Mouse (Mus musculus) sigmoid colon, adult 10 weeks (tissue): ENCODE data around the gene H2-Q10. TPM values are rescaled to one million over a fixed set of nuclear protein-coding genes. Genes with fewer than 3 reads are reported as not detected.

Experiments used
- polyA plus RNA-seq: library from polyadenylated mRNA; stranded (reverse); fragments of 350-450 nt; fragmentation: Illumina TruSeq; extraction: RNeasy Lipid Tissue Mini Kit (QIAGEN cat#74804); gene quantifications from one replicate; pipeline ENCODE4 v1.2.3, GENCODE M21; 2014; ENCODE audit warnings: low read depth, low replicate concordance

H2-Q10 gene
- 3.2 TPM for polyA plus RNA-seq

GRCm38 (mm10) chr17:35469842-35470751, at the start of gene H2-Q10:
H2-Q10 (plus strand) TSS chr17:35470089.

GRCm38 (mm10) chr17:35424624-35425416, 45.1 kb upstream of the H2-Q10 start, which contains the start of gene H2-Q6:
H2-Q6 (plus strand) TSS chr17:35424850.

GRCm38 (mm10) chr17:35438885-35439284, 31.0 kb upstream of the H2-Q10 start, which contains the start of gene H2-Q7:
H2-Q7 (plus strand) TSS chr17:35439155.

GRCm38 (mm10) chr17:35505776-35506175, 35.9 kb downstream of the H2-Q10 start, which contains the start of gene Pou5f1:
Pou5f1 (plus strand) TSS chr17:35506018.

GRCm38 (mm10) chr17:35516652-35517500, 47.0 kb downstream of the H2-Q10 start, which contains the start of the genes Tcf19 and Cchcr1:
Tcf19 (minus strand) TSS chr17:35516824.
Cchcr1 (plus strand) TSS chr17:35517100.

Other genes with a start within 250 kb of the H2-Q10 start
- not detected for gene Gm16181, start 249.3 kb upstream of the H2-Q10 start, polyA plus RNA-seq
- 8.0 TPM for gene Atp6v1g2, start 236.4 kb upstream of the H2-Q10 start, polyA plus RNA-seq
- not detected for gene Nfkbil1, start 234.3 kb upstream of the H2-Q10 start, polyA plus RNA-seq
- 10.4 TPM for gene Ddx39b, start 228.3 kb upstream of the H2-Q10 start, polyA plus RNA-seq
- gene H2-D1, start 207.4 kb upstream of the H2-Q10 start, polyA plus RNA-seq, result 76.9 TPM
- 45.4 TPM for gene H2-Q1, start 149.7 kb upstream of the H2-Q10 start, polyA plus RNA-seq
- 288 TPM for gene H2-Q2, start 127.8 kb upstream of the H2-Q10 start, polyA plus RNA-seq
- gene H2-Q4, start 90.5 kb upstream of the H2-Q10 start, polyA plus RNA-seq, result 34.4 TPM
- gene H2-Q6, start 45.2 kb upstream of the H2-Q10 start, polyA plus RNA-seq, result 7.1 TPM
- gene H2-Q7, start 30.9 kb upstream of the H2-Q10 start, polyA plus RNA-seq, result 12.5 TPM
- gene Pou5f1, start 35.9 kb downstream of the H2-Q10 start, polyA plus RNA-seq, result not detected
- gene Tcf19, start 46.7 kb downstream of the H2-Q10 start, polyA plus RNA-seq, result 2.7 TPM
- 4.6 TPM for gene Cchcr1, start 47.0 kb downstream of the H2-Q10 start, polyA plus RNA-seq
- gene Psors1c2, start 63.1 kb downstream of the H2-Q10 start, polyA plus RNA-seq, result not detected
- not detected for gene Cdsn, start 82.0 kb downstream of the H2-Q10 start, polyA plus RNA-seq
- gene 2300002M23Rik, start 97.4 kb downstream of the H2-Q10 start, polyA plus RNA-seq, result not detected
- not detected for gene Sfta2, start 131.5 kb downstream of the H2-Q10 start, polyA plus RNA-seq
- not detected for gene Gm9573, start 156.5 kb downstream of the H2-Q10 start, polyA plus RNA-seq
- not detected for gene Mucl3, start 173.6 kb downstream of the H2-Q10 start, polyA plus RNA-seq
- 0.28 TPM for gene Vars2, start 197.5 kb downstream of the H2-Q10 start, polyA plus RNA-seq
- gene Gtf2h4, start 203.7 kb downstream of the H2-Q10 start, polyA plus RNA-seq, result 2.5 TPM
- 7.5 TPM for gene Ddr1, start 234.5 kb downstream of the H2-Q10 start, polyA plus RNA-seq